Mouse (Mus musculus) hindbrain, embryonic 14.5 days (tissue): ENCODE data around the gene Elavl1. TPM values are rescaled to one million over a fixed set of nuclear protein-coding genes. Genes with fewer than 3 reads are reported as not detected.
A peak's percentile ranks its signal among the peaks of the same experiment; 100 is the strongest.

Experiments used
- ATAC-seq: fragments of 200-750 bp; cut with Nextera tagmentation; 2 replicates; pipeline ENCODE4 v1.8.0; 2017; ENCODE audit warnings: moderate number of reproducible peaks, mild to moderate bottlenecking, moderate TSS enrichment, moderate library complexity; ENCODE audit not compliant: low FRiP score
- DNase-seq: peaks from one replicate; pipeline ENCODE4 v3.0.0-alpha.2; 2015; ENCODE audit warnings: low spot score
- H3K27ac ChIP-seq: fragments of 300-500 bp; sonication (generic); 2 replicates; pipeline ENCODE4 v1.5.1; 2014; ENCODE audit warnings: mild to moderate bottlenecking, moderate library complexity
- H3K27me3 ChIP-seq: fragments of 300-500 bp; sonication (generic); 2 replicates; pipeline ENCODE4 v1.6.1; 2014; ENCODE audit warnings: mild to moderate bottlenecking, low read length, mixed read lengths; ENCODE audit not compliant: control insufficient read depth, insufficient read depth
- H3K36me3 ChIP-seq: fragments of 300-500 bp; sonication (generic); replicated peaks from 2 replicates; pipeline ENCODE4 v1.6.1; 2014; ENCODE audit not compliant: control insufficient read depth, insufficient read depth
- H3K4me1 ChIP-seq: fragments of 300-500 bp; sonication (generic); replicated peaks from 2 replicates; pipeline ENCODE4 v1.6.1; 2014; ENCODE audit warnings: antibody characterized with exemption, low read length, mixed read lengths; ENCODE audit not compliant: control insufficient read depth, insufficient read depth
- H3K4me2 ChIP-seq: fragments of 300-500 bp; sonication (generic); replicated peaks from 2 replicates; pipeline ENCODE4 v1.6.1; 2014; ENCODE audit warnings: mild to moderate bottlenecking, moderate library complexity
- H3K4me3 ChIP-seq: fragments of 300-500 bp; sonication (generic); replicated peaks from 2 replicates; pipeline ENCODE4 v1.5.1; 2014; ENCODE audit warnings: mild to moderate bottlenecking, low read length
- H3K9ac ChIP-seq: fragments of 300-500 bp; sonication (generic); 2 replicates; pipeline ENCODE4 v1.6.1; 2014
- H3K9me3 ChIP-seq: fragments of 300-500 bp; sonication (generic); 2 replicates; pipeline ENCODE4 v1.6.1; 2016; ENCODE audit warnings: low read length; ENCODE audit not compliant: control insufficient read depth
- WGBS: fragments of 180-500 bp; shearing (Covaris S2); extraction: QIAGEN DNeasy Blood & Tissue Kit; methylation state at CpG from one replicate; pipeline ENCODE4 v1.1.7; 2014; 5-methylcytosine and 5-hydroxymethylcytosine counted together
- polyA plus RNA-seq: library from polyadenylated mRNA; unstranded; fragments of >200 nt; fragmentation: Nextera tagmentation; extraction: Ambion mirVana; gene quantifications from 2 replicates; pipeline ENCODE4 v1.2.1, GENCODE M21; 2014

Gene Elavl1
- polyA plus RNA-seq, 1 experiment from 2014 or later = 114 TPM

DNA sequence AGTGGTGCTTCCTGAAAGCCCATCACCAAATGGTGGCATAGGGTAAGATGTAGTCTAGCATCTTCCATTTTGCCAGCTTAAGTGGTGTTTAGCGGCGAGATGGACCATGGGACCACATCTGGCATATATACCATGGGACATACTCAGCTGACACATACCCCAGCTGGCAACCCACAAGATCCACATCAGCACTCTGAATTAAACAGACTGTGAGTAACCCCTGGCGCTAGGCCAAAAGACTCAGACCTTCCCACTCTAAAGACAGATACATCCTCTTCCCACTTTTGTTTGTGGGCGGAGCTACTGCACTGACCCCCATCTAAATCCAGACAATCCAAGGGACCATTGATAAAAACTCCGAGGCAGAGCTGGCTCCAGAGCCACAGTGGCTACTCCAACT is 3.8 kb upstream of the Elavl1 start:
- peaks cover 64% of the 10 kb centered on the region for H3K36me3 ChIP-seq
- DNase-seq = no peak
- no peak overlapping the region for H3K4me3 ChIP-seq
- H3K4me1 ChIP-seq = peaks cover 13% of the 10 kb centered on the region
- H3K4me2 ChIP-seq = no peak overlapping the region
- WGBS = 91% methylated on average over 5 of the region's 5 CpGs
- no peak for ATAC-seq
- H3K9ac ChIP-seq = no peak overlapping the region
- no peaks in the 10 kb centered on the region for H3K9me3 ChIP-seq
- H3K27me3 ChIP-seq = no peaks in the 10 kb centered on the region
- H3K27ac ChIP-seq = no peak overlapping the region

DNA sequence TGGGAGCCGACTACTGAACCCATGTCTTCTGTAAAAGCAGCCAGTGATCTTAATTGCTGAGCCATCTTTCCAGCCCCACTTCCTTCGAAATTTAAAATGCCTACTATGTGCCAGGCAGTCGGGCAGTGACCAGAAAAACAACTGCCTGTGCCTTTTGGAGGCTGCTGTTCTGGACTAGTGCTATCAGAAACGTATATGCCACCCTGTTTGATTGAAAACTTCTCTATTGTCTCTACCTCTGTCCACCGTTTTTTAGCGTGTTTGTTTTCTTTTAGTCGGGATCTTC is 481 bp upstream of the Elavl1 start:
- Histone ChIP-seq H3K27ac (peak overlapping the region; percentile 79; the same call in 1 of the 2 replicates), H3K4me1 (peaks cover 32% of the 10 kb centered on the region), H3K4me2 (peak overlapping the region; percentile 70), H3K36me3 (peaks cover 47% of the 10 kb centered on the region), H3K4me3 (peak overlapping the region; percentile 91), H3K27me3 (no peaks in the 10 kb centered on the region), H3K9ac (peak overlapping the region; percentile 95), H3K9me3 (no peaks in the 10 kb centered on the region)
- no peak for ATAC-seq
- no peak for DNase-seq
- 49% methylated on average over 7 of the region's 7 CpGs for WGBS

DNA sequence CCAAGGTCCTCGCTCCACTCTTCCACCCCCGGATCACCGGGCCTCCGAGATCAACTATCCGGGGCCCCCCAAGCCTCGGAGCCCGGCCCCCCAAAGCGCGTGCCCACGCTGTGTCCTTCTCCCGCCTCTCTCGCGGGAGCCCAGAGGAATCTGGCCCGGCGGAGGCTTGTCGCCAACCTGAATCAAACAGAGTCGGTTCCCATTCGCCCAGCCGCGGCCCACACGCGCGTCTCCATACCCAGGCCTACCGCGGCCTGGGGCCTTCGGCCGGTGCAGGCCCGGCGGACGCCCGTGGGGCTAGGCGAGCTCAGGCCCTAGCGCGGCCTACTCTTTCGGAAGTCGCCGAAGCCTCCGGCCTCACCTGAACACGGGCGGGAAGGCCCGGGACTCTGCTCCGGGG is 688 bp downstream of the Elavl1 start:
- Histone ChIP-seq H3K36me3 (peaks cover 45% of the 10 kb centered on the region), H3K4me2 (peak overlapping the region; percentile 95), H3K4me1 (peaks cover 32% of the 10 kb centered on the region), H3K9ac (peak overlapping the region; percentile 95), H3K9me3 (no peaks in the 10 kb centered on the region), H3K4me3 (peak overlapping the region; percentile 91), H3K27me3 (no peaks in the 10 kb centered on the region), H3K27ac (peak overlapping the region; percentile 79)
- DNase-seq = peak; percentile 27
- ATAC-seq = peak; percentile 74
- under 1% methylated on average over 41 of the region's 42 CpGs for WGBS

DNA sequence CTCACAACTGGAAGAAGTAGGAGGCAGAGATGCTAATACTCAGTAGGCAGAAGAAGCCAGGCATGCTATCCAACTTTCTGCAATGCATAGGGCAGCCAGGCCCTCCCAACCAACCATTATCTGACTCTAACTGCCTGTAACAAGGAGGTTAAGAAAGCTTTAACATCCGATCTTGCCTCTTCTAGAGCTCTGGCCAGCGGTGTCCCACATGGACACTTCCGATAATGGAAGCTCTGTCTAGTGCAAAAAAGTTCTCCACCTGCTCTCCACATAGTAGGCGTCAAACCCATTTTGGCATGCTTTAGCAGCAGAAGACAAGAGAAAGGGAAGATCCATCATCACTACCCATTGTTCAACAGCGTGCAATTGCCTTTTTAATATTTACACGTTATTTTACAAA is 1.3 kb downstream of the Elavl1 start:
- Histone ChIP-seq H3K36me3 (peaks cover 43% of the 10 kb centered on the region), H3K4me1 (peaks cover 32% of the 10 kb centered on the region), H3K9ac (peak overlapping the region; percentile 95), H3K4me3 (peak overlapping the region; percentile 91), H3K27ac (no peak overlapping the region), H3K27me3 (no peaks in the 10 kb centered on the region), H3K9me3 (no peaks in the 10 kb centered on the region), H3K4me2 (peak overlapping the region; percentile 95)
- WGBS = 4% methylated on average over 6 of the region's 6 CpGs
- no peak for ATAC-seq
- DNase-seq = no peak

DNA sequence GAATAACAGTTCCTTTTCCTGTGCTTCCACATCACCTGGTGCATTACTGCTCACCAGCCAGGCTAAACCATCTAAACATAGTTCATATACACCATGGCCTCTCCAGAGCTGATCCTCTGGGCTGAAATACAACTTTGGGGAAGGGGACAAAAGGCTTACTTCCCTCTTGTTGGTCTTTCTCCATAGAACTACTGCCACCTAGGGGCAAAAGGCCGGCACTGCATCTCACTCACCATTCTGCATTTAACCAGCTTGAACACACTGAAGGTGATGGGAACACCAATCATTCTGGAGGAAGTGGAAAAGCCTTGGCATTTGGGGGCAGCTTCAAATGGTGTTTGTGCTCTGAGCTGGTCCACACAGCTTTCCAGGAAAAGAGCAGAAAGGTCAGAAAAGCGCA is 2.7 kb downstream of the Elavl1 start:
- Histone ChIP-seq H3K9me3 (no peaks in the 10 kb centered on the region), H3K4me1 (peaks cover 32% of the 10 kb centered on the region), H3K4me2 (no peak overlapping the region), H3K4me3 (no peak overlapping the region), H3K9ac (no peak overlapping the region), H3K36me3 (peaks cover 28% of the 10 kb centered on the region), H3K27ac (no peak overlapping the region), H3K27me3 (no peaks in the 10 kb centered on the region)
- DNase-seq = peak; percentile 93
- no peak for ATAC-seq
- 28% methylated on average over 2 of the region's 2 CpGs for WGBS

DNA sequence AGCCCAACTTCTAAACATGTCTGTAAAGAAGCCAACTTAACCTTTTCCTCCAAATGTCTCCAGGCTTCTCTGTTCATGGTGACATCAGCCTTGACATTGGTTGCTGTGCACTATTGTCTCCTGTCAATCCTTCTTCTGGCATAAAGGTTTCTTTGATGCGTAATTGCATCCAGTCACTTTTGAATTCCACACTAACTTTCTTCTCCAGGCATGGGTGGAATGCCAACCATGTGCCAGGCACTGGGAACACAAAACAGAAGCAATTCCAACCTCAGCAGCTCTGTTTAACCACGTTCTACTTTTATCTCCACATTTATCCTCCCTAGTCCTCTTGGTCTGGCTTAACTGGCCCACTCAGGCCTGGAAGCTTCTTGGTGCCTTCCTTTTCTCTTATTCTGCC is 4.2 kb downstream of the Elavl1 start:
- WGBS = 84% methylated on average over 2 of the region's 2 CpGs
- Histone ChIP-seq H3K4me3 (no peak overlapping the region), H3K4me1 (peaks cover 26% of the 10 kb centered on the region), H3K9me3 (no peaks in the 10 kb centered on the region), H3K9ac (no peak overlapping the region), H3K27ac (no peak overlapping the region), H3K36me3 (peaks cover 28% of the 10 kb centered on the region), H3K4me2 (no peak overlapping the region), H3K27me3 (no peaks in the 10 kb centered on the region)
- ATAC-seq (no peak), DNase-seq (no peak)

DNA sequence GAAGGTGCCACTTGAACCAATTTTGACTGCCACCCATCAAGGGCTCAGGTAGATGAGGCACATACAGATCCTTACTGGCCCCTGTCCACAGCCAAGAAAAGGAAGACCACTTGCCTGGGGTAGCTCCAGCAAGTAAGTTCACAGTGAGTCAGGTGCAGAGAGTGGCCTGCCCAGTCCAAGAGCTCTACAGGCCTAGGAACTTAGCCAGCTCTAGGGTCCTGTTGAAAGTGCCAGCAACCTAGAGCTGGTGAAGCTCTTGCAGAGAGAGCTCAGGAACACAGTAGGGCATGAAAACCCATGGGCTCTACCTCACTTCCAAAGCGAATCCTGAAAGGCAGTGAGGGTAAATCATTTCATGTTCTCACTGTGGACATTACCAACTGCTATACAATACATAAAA is 4.8 kb downstream of the Elavl1 start:
- Histone ChIP-seq H3K9ac (no peak overlapping the region), H3K27ac (no peak overlapping the region), H3K27me3 (no peaks in the 10 kb centered on the region), H3K36me3 (peaks cover 28% of the 10 kb centered on the region), H3K4me3 (no peak overlapping the region), H3K4me2 (no peak overlapping the region), H3K9me3 (no peaks in the 10 kb centered on the region), H3K4me1 (peaks cover 21% of the 10 kb centered on the region)
- WGBS = 94% methylated on average over 1 of the region's 1 CpGs
- DNase-seq (no peak), ATAC-seq (no peak)

DNA sequence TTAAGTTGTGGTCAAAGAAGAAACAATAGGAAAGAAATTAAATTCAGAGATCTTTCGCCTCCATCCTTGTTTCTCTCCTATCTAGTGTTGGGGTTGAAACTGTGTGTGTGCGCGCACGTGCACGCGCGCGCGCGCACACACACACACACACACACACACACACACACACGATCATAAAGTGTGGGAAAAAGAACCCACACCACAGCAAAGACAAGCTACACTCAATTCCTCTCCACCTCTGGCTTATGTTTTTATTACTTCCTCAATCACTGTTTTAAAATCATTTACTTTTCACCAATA is 5.7 kb downstream of the Elavl1 start:
- ATAC-seq (no peak), DNase-seq (no peak)
- H3K27me3 ChIP-seq = no peaks in the 10 kb centered on the region
- H3K4me3 ChIP-seq = no peak overlapping the region
- no peaks in the 10 kb centered on the region for H3K9me3 ChIP-seq
- 98% methylated on average over 11 of the region's 11 CpGs for WGBS
- no peak overlapping the region for H3K27ac ChIP-seq
- H3K4me2 ChIP-seq = no peak overlapping the region
- H3K4me1 ChIP-seq = peaks cover 21% of the 10 kb centered on the region
- H3K36me3 ChIP-seq = peaks cover 28% of the 10 kb centered on the region
- H3K9ac ChIP-seq = no peak overlapping the region

DNA sequence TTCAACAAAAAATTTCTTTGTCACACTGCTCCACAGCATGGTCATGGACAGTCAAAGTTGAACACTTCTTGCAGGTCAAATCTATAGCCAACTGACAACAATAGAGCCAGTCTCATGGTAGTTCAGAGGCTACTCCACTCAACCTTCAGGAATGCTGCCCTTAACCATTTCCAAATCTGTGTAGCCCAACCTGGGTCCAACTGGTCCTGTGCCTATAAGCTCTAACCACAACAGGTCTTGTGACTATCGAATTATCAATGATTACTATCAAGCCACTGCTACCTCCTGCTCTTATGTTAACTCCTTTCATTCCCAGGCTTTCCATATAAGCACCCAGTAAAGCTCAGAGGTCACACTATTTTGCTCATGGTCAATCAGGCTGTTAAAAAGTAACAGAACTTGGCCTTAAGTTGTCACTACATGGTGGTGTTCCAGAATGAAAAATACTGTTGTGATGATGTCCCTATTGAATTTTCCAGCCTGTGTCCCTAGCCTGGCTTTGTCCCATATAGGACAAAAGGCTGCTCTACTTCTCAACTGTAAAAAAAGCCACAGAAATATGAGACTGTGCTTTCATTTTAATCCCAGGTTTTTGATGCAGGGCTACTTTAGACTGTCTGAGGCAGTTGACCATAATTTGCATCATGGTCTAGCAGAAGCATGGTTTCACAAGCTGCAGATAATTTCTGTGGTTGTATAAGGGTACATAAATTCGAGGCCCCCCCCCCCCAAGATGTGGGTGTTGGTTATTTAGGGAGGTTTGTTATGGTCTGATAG is 6.2 kb downstream of the Elavl1 start:
- H3K4me2 ChIP-seq = no peak overlapping the region
- no peak for ATAC-seq
- H3K4me3 ChIP-seq = no peak overlapping the region
- no peak for DNase-seq
- no peaks in the 10 kb centered on the region for H3K27me3 ChIP-seq
- no peaks in the 10 kb centered on the region for H3K9me3 ChIP-seq
- H3K27ac ChIP-seq = no peak overlapping the region
- WGBS = 94% methylated on average over 2 of the region's 2 CpGs
- H3K36me3 ChIP-seq = peaks cover 28% of the 10 kb centered on the region
- H3K4me1 ChIP-seq = peaks cover 19% of the 10 kb centered on the region
- no peak overlapping the region for H3K9ac ChIP-seq

DNA sequence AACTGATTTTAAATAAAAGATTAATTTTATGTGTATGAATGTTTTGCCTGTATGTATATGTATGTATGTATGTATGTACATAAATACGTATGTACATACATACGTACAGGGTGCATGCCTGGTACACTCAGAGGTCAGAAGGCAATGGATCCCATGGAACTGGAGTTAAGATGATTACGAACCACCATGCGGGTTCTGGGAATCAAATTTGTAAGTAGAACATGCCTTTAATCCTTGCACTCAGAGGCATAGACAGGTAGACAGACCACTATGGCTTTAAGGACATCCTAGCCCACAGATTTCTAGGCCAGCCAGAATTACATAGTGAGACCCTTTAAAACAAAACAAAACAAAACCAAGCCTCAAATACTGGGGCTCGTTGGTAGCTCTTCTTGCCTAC is 7.1 kb downstream of the Elavl1 start:
- WGBS = 94% methylated on average over 5 of the region's 5 CpGs
- no peak overlapping the region for H3K4me2 ChIP-seq
- no peaks in the 10 kb centered on the region for H3K9me3 ChIP-seq
- no peaks in the 10 kb centered on the region for H3K27me3 ChIP-seq
- DNase-seq (no peak), ATAC-seq (no peak)
- H3K4me3 ChIP-seq = no peak overlapping the region
- H3K4me1 ChIP-seq = peaks cover 10% of the 10 kb centered on the region
- no peak overlapping the region for H3K9ac ChIP-seq
- peaks cover 28% of the 10 kb centered on the region for H3K36me3 ChIP-seq
- H3K27ac ChIP-seq = no peak overlapping the region
